Mouse (Mus musculus) neural tube, embryonic 12.5 days (tissue): ENCODE results near the gene Spns3. TPM values are rescaled to one million over a fixed set of nuclear protein-coding genes. Genes with fewer than 3 reads are reported as not detected.
A peak's percentile ranks its signal among the peaks of the same experiment; 100 is the strongest.

Experiments
- ATAC-seq: fragments of 200-750 bp; cut with Nextera tagmentation; 2 replicates; pipeline ENCODE4 v1.8.0; 2017; ENCODE audit warnings: low read depth, mild to moderate bottlenecking, moderate TSS enrichment, moderate library complexity; ENCODE audit not compliant: low FRiP score
- H3K27ac ChIP-seq: fragments of 300-500 bp; sonication (generic); 2 replicates; pipeline ENCODE4 v1.5.1; 2016
- H3K27me3 ChIP-seq: fragments of 300-500 bp; sonication (generic); replicated peaks from 2 replicates; pipeline ENCODE4 v1.6.1; 2016; ENCODE audit warnings: mild to moderate bottlenecking
- H3K36me3 ChIP-seq: fragments of 300-500 bp; sonication (generic); 2 replicates; pipeline ENCODE4 v1.6.1; 2016; ENCODE audit warnings: mild to moderate bottlenecking
- H3K4me1 ChIP-seq: fragments of 300-500 bp; sonication (generic); 2 replicates; pipeline ENCODE4 v1.6.1; 2016
- H3K4me2 ChIP-seq: fragments of 300-500 bp; sonication (generic); replicated peaks from 2 replicates; pipeline ENCODE4 v1.6.1; 2016; ENCODE audit warnings: mild to moderate bottlenecking
- H3K4me3 ChIP-seq: fragments of 300-500 bp; sonication (generic); 2 replicates; pipeline ENCODE4 v1.5.1; 2016
- H3K9ac ChIP-seq: fragments of 300-500 bp; sonication (generic); 2 replicates; pipeline ENCODE4 v1.6.1; 2016; ENCODE audit warnings: mild to moderate bottlenecking
- H3K9me3 ChIP-seq: fragments of 300-500 bp; sonication (generic); 2 replicates; pipeline ENCODE4 v1.6.1; 2016; ENCODE audit warnings: mild to moderate bottlenecking
- WGBS: fragments of 180-500 bp; shearing (Covaris S2); methylation state at CpG from one replicate; pipeline ENCODE4 v1.1.7; 2016; 5-methylcytosine and 5-hydroxymethylcytosine counted together
- polyA plus RNA-seq: library from polyadenylated mRNA; unstranded; fragments of >200 nt; fragmentation: Nextera tagmentation; extraction: Ambion mirVana; gene quantifications from 2 replicates; pipeline ENCODE4 v1.2.1, GENCODE M21; 2016

Spns3 gene
- polyA plus RNA-seq, 1 experiment from 2014 or later, result not detected

GRCm38 (mm10) chr11:72573819-72574218, 23.5 kb upstream of the Spns3 start:
- Histone ChIP-seq H3K27me3 (0 out of 2 replicates have a peak, but pooled peaks cover 3% of the 10 kb centered on the region), H3K4me2 (no peak overlapping the region), H3K4me3 (no peak overlapping the region), H3K27ac (no peak overlapping the region), H3K36me3 (no peaks in the 10 kb centered on the region), H3K4me1 (0 out of 2 replicates have a peak, but pooled peaks cover 10% of the 10 kb centered on the region), H3K9ac (no peak overlapping the region), H3K9me3 (no peaks in the 10 kb centered on the region)
- 96% methylated on average over 1 of the region's 1 CpGs for WGBS
- ATAC-seq, result no peak

- no peaks in the 10 kb centered on the region for H3K36me3 ChIP-seq
- 0 out of 2 replicates have a peak overlapping the region, but pooled peaks have one; percentile 33 for H3K9ac ChIP-seq
- WGBS, result 3% methylated on average over 18 of the region's 18 CpGs
- no peaks in the 10 kb centered on the region for H3K4me1 ChIP-seq
- H3K4me2 ChIP-seq, result peak overlapping the region; percentile 49
- H3K27ac ChIP-seq, result no peak overlapping the region
- no peaks in the 10 kb centered on the region for H3K9me3 ChIP-seq
- ATAC-seq, result peak; percentile 72
- H3K4me3 ChIP-seq, result no peak overlapping the region
- 0 out of 2 replicates have a peak, but pooled peaks cover 3% of the 10 kb centered on the region for H3K27me3 ChIP-seq
Observed at GRCm38 (mm10) chr11:72570319-72570979, 20.1 kb upstream of the Spns3 start.

- no peak for ATAC-seq
- 69% methylated on average over 11 of the region's 11 CpGs for WGBS
- no peaks in the 10 kb centered on the region for H3K9me3 ChIP-seq
- no peaks in the 10 kb centered on the region for H3K36me3 ChIP-seq
- no peaks in the 10 kb centered on the region for H3K4me1 ChIP-seq
- no peak overlapping the region for H3K9ac ChIP-seq
- 0 out of 2 replicates have a peak, but pooled peaks cover 3% of the 10 kb centered on the region for H3K27me3 ChIP-seq
- H3K4me3 ChIP-seq, result no peak overlapping the region
- H3K27ac ChIP-seq, result no peak overlapping the region
- H3K4me2 ChIP-seq, result peak overlapping the region; percentile 49
Observed at GRCm38 (mm10) chr11:72569671-72570318, 19.5 kb upstream of the Spns3 start.

- no peak overlapping the region for H3K4me3 ChIP-seq
- no peaks in the 10 kb centered on the region for H3K36me3 ChIP-seq
- 0 out of 2 replicates have a peak, but pooled peaks cover 3% of the 10 kb centered on the region for H3K27me3 ChIP-seq
- H3K4me2 ChIP-seq, result no peak overlapping the region
- no peak overlapping the region for H3K27ac ChIP-seq
- no peak overlapping the region for H3K9ac ChIP-seq
- H3K9me3 ChIP-seq, result no peaks in the 10 kb centered on the region
- ATAC-seq, result no peak
- 47% methylated on average over 8 of the region's 8 CpGs for WGBS
- H3K4me1 ChIP-seq, result no peaks in the 10 kb centered on the region
Observed at GRCm38 (mm10) chr11:72569051-72569450, 18.7 kb upstream of the Spns3 start.

- Histone ChIP-seq H3K36me3 (no peaks in the 10 kb centered on the region), H3K9me3 (no peaks in the 10 kb centered on the region), H3K4me3 (no peak overlapping the region), H3K27me3 (0 out of 2 replicates have a peak, but pooled peaks cover 3% of the 10 kb centered on the region), H3K27ac (no peak overlapping the region), H3K4me1 (no peaks in the 10 kb centered on the region), H3K9ac (no peak overlapping the region), H3K4me2 (no peak overlapping the region)
- ATAC-seq, result no peak
- 48% methylated on average over 10 of the region's 10 CpGs for WGBS
Observed at GRCm38 (mm10) chr11:72566816-72567338, 16.6 kb upstream of the Spns3 start.

- Histone ChIP-seq H3K9ac (no peak overlapping the region), H3K27me3 (0 out of 2 replicates have a peak, but pooled peaks cover 1% of the 10 kb centered on the region), H3K9me3 (no peaks in the 10 kb centered on the region), H3K36me3 (no peaks in the 10 kb centered on the region), H3K4me2 (no peak overlapping the region), H3K4me1 (no peaks in the 10 kb centered on the region), H3K27ac (no peak overlapping the region), H3K4me3 (no peak overlapping the region)
- 77% methylated on average over 7 of the region's 7 CpGs for WGBS
- no peak for ATAC-seq
Observed at GRCm38 (mm10) chr11:72566304-72566703, 16.0 kb upstream of the Spns3 start.

- no peak overlapping the region for H3K4me3 ChIP-seq
- no peak overlapping the region for H3K4me2 ChIP-seq
- no peaks in the 10 kb centered on the region for H3K4me1 ChIP-seq
- H3K9me3 ChIP-seq, result no peaks in the 10 kb centered on the region
- H3K9ac ChIP-seq, result no peak overlapping the region
- no peaks in the 10 kb centered on the region for H3K36me3 ChIP-seq
- no peak overlapping the region for H3K27ac ChIP-seq
- ATAC-seq, result peak; percentile 37; the same call in 1 of the 2 replicates
- no peaks in the 10 kb centered on the region for H3K27me3 ChIP-seq
- 32% methylated on average over 6 of the region's 6 CpGs for WGBS
Observed at GRCm38 (mm10) chr11:72564232-72564807, 14.0 kb upstream of the Spns3 start.

- H3K36me3 ChIP-seq, result no peaks in the 10 kb centered on the region
- ATAC-seq, result no peak
- H3K4me2 ChIP-seq, result no peak overlapping the region
- 79% methylated on average over 3 of the region's 3 CpGs for WGBS
- no peaks in the 10 kb centered on the region for H3K27me3 ChIP-seq
- no peaks in the 10 kb centered on the region for H3K4me1 ChIP-seq
- no peak overlapping the region for H3K27ac ChIP-seq
- H3K9ac ChIP-seq, result no peak overlapping the region
- H3K4me3 ChIP-seq, result no peak overlapping the region
- no peaks in the 10 kb centered on the region for H3K9me3 ChIP-seq
Observed at GRCm38 (mm10) chr11:72560661-72561060, 10.4 kb upstream of the Spns3 start.

- Histone ChIP-seq H3K4me2 (no peak overlapping the region), H3K36me3 (no peaks in the 10 kb centered on the region), H3K9me3 (no peaks in the 10 kb centered on the region), H3K27me3 (no peaks in the 10 kb centered on the region), H3K4me1 (no peaks in the 10 kb centered on the region), H3K9ac (no peak overlapping the region), H3K27ac (no peak overlapping the region), H3K4me3 (no peak overlapping the region)
- ATAC-seq, result no peak
- WGBS, result 74% methylated on average over 5 of the region's 5 CpGs
Observed at GRCm38 (mm10) chr11:72558155-72558554, 7.8 kb upstream of the Spns3 start.

- no peak for ATAC-seq
- no peaks in the 10 kb centered on the region for H3K4me1 ChIP-seq
- H3K27ac ChIP-seq, result no peak overlapping the region
- H3K4me3 ChIP-seq, result no peak overlapping the region
- H3K27me3 ChIP-seq, result no peaks in the 10 kb centered on the region
- no peaks in the 10 kb centered on the region for H3K36me3 ChIP-seq
- H3K9ac ChIP-seq, result no peak overlapping the region
- 79% methylated on average over 2 of the region's 2 CpGs for WGBS
- no peaks in the 10 kb centered on the region for H3K9me3 ChIP-seq
- H3K4me2 ChIP-seq, result no peak overlapping the region
Observed at GRCm38 (mm10) chr11:72556953-72557352, 6.6 kb upstream of the Spns3 start.

GRCm38 (mm10) chr11:72556470-72556869, 6.2 kb upstream of the Spns3 start:
- H3K9me3 ChIP-seq, result no peaks in the 10 kb centered on the region
- no peaks in the 10 kb centered on the region for H3K27me3 ChIP-seq
- no peaks in the 10 kb centered on the region for H3K36me3 ChIP-seq
- H3K27ac ChIP-seq, result no peak overlapping the region
- no peaks in the 10 kb centered on the region for H3K4me1 ChIP-seq
- no peak for ATAC-seq
- H3K9ac ChIP-seq, result no peak overlapping the region
- H3K4me3 ChIP-seq, result no peak overlapping the region
- no peak overlapping the region for H3K4me2 ChIP-seq
- WGBS, result 93% methylated on average over 4 of the region's 4 CpGs

- Histone ChIP-seq H3K4me3 (no peak overlapping the region), H3K27me3 (no peaks in the 10 kb centered on the region), H3K36me3 (no peaks in the 10 kb centered on the region), H3K27ac (no peak overlapping the region), H3K9me3 (no peaks in the 10 kb centered on the region), H3K4me1 (no peaks in the 10 kb centered on the region), H3K9ac (no peak overlapping the region), H3K4me2 (no peak overlapping the region)
- ATAC-seq, result no peak
- WGBS, result 87% methylated on average over 7 of the region's 7 CpGs
Observed at GRCm38 (mm10) chr11:72551531-72552105, 1.3 kb upstream of the Spns3 start.
